Mouse (Mus musculus) cerebellum, postnatal 4 days (tissue): ENCODE measurements around the gene Ssxb3.
"Not testable (repeated sequence)": the region's sequence is repeated elsewhere in the genome, so short reads cannot be mapped to it uniquely, and the experiment has no call there.

Experiments used
- DNase-seq, 2 experiments: peaks; one replicate each; pipeline ENCODE4 v3.0.0; 2022; ENCODE audit warnings: low spot score in 2 of 2, mixed read lengths in 1 of 2

Ssxb3 gene

DNA sequence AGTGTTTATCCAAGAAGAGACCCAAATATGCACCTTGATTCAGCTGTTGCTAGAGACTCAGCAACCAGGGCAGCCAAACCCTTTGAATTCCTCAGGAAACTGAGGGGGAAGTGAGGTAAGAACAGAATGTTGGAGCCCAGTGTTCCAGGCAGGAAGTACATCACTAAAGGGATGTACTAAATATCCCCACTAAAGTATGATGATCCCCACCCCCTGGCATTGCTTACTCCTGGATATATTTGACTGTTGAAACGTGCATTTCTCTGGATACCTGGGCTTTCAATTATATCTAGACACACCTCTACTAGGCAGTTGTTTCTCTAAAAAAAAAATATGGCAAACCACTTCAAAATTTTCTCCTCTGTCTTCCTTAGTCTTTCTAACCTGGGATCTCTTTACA, at the start of gene Ssxb3:
TSS of gene Ssxb3 (minus strand) at position 101 of the 400 bp plus-strand sequence.
- DNase-seq = not testable (repeated sequence)

DNA sequence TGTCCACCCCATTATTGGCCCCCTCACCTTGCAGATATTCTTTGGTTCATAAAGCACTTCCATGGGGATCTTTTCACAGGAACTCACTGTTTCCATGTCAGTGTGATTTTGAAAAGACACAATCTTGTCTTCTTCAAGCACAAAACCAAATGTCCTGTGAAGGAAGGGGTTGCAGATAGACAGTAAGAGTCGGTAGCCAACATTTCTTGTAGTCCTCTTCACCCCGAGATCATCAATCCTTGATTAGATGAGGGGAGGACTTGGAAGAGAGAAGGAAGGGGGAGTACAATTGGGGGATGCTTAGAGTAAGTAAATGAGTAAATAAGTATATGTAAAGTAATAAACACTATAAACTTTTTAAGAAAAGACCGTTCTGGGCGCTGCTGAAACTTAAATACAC, 43.5 kb downstream of the Ssxb3 start, which contains the start of gene Ssxb6:
TSS of gene Ssxb6 (minus strand) at position 101 of the 400 bp plus-strand sequence.
- DNase-seq = not testable (repeated sequence)
